ENCODE assay signal across 9 mouse cellular contexts in the genomic region with DNA sequence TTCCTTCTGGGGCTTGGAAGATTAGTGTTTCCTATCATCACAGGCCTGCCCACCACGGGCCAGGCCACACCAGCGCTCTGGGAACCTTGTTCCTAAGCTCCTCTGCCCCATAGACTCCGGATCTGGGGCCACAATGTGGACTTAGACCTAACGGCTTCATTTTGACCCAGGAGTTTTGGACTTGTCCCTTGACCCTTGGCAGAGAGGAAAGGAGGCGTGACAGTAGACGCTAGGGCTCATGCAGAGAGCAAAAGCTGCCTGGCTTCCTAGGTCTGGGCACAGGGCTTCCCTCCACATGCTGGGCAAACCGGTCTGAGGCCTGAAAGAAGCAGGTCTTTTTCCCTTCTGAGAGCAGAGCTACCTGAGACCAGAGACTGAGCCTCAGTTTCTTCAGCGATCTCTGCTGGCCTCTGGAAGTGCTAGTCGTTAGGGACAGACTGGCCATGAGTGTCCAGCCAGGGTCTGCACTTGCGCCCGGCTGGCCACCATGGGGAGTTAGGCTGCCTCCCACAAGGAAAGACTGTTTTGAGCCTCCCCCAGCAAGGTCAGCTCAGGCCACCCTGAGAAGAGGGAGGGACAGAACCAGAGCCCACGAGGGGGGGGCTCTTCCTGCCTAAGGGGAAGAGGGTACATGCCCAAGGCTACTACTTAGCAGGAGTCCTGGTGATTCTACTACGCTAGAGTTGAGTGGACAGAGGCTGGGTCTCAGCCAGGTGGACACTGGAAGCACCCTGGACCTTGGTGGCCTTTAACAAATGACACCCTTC. TPM values are rescaled to one million over a fixed set of nuclear protein-coding genes. Genes with fewer than 3 reads are reported as not detected.
DNase-seq lines count a peak whose midpoint lies in the region; ATAC-seq and TF ChIP-seq lines count a peak whose summit lies in the region.
"Had no signal": no experiment of that assay in that cellular context is flagged by ENCODE, and none has a peak within 500 bp of the region (broad histone marks: within the 10 kb centered on the region; RNA-seq: fewer than 3 reads in every experiment).

No protein-coding gene starts in this region.

- no peak for TF ChIP-seq CTCF in left cerebral cortex, adult 2 months (IDR thresholded peaks at IDR 0.05)
- no peak for TF ChIP-seq CTCF in cerebellum, adult 2 months (IDR thresholded peaks at IDR 0.05; ENCODE audit: borderline replicate concordance, insufficient read depth, low read depth, low read length)

- no peak for TF ChIP-seq POLR2A in cerebellum, adult 2 months (IDR thresholded peaks at IDR 0.05; ENCODE audit: borderline replicate concordance, insufficient read depth, low read length)

- DNase-seq in cerebellum, adult 11 months = peak; percentile 28
- no peak for DNase-seq in left cerebral cortex, adult 2 months (ENCODE audit: extremely low spot score in 1 of 2, low spot score in 2 of 2)
- no peak for DNase-seq in left cerebral cortex, adult 9 months (ENCODE audit: low spot score in 2 of 2)
- DNase-seq in cerebellum, adult 2 months = peak; percentile 34 to 37
- DNase-seq in kidney, postnatal 10 days = peak; percentile 84
- DNase-seq in frontal cortex, postnatal 14 days (ENCODE audit: low spot score in 2 of 2) = no peak

- ATAC-seq in cerebellum, adult (ENCODE audit: insufficient number of reproducible peaks, low FRiP score, low TSS enrichment) = no peak
- no peak for ATAC-seq in megakaryocyte progenitor cell, adult 5-6 weeks (replicated peaks; ENCODE audit: poor library complexity)

- H3K27ac ChIP-seq in left cerebral cortex, adult 2 months = peak overlapping the region; percentile 69
- H3K27ac ChIP-seq in cerebellum, adult 2 months (ENCODE audit: insufficient read depth, low read length) = no peak overlapping the region
- H3K27ac ChIP-seq: midbrain, embryonic 12.5 days had no signal

- H3K4me3 ChIP-seq in left cerebral cortex, adult 2 months = no peak overlapping the region
- no peak overlapping the region for H3K4me3 ChIP-seq in cerebellum, adult 2 months (replicated peaks; ENCODE audit: insufficient read depth, low read depth, low read length)
- H3K4me3 ChIP-seq: midbrain, embryonic 12.5 days had no signal

- 21% methylated on average over 13 of the region's 13 CpGs for WGBS in cerebellum, adult 2 months

- no peaks in the 10 kb centered on the region for H3K27me3 ChIP-seq in cerebellum, adult 2 months (ENCODE audit: control insufficient read depth, insufficient read depth, low read length)

- H3K4me1 ChIP-seq in cerebellum, adult 2 months (ENCODE audit: control insufficient read depth, insufficient read depth, low read length) = peaks cover 63% of the 10 kb centered on the region
- H3K4me1 ChIP-seq: midbrain, embryonic 12.5 days had no signal

- intact Hi-C loops in left cerebral cortex, adult 2 months (cut with DNase I) = loop anchor here (10.0 kb wide), 1 partner anchor 441 kb away; no protein-coding TSS in a partner anchor

RNA-seq across cellular contexts. Expression of gene Ppara, which starts 29.0 kb away (rescaled TPM):
- 1 to 10 TPM; 3.6 TPM for total RNA-seq in left cerebral cortex, adult 2 months (2021)
- polyA plus RNA-seq in cerebellum, adult 2 months (2012; rRNA removed) = 1.1 and 1.5 TPM in 2 replicates
- not detected in 2 replicates for total RNA-seq in megakaryocyte progenitor cell, adult 5-6 weeks (2015)
- not detected in 2 replicates for total RNA-seq in megakaryocyte progenitor cell, adult 5-6 weeks (2017)

Comparison
In these comparisons a context has a peak if more than half of its experiments do, and no peak if none do; other contexts are left out.
1. DNase-seq: peak in cerebellum, adult 11 months (single experiment), cerebellum, adult 2 months (2 of 2) and kidney, postnatal 10 days (single experiment); none in left cerebral cortex, adult 2 months (0 of 2), left cerebral cortex, adult 9 months (0 of 2) and frontal cortex, postnatal 14 days (0 of 2).
2. RNA of gene Ppara, which starts 29.0 kb away (total RNA-seq): 3.6 TPM in left cerebral cortex, adult 2 months; not detected in megakaryocyte progenitor cell, adult 5-6 weeks; every median in the first group is over 4 times any median in the second.